Mouse (Mus musculus) frontal cortex, postnatal 10 days (tissue): ENCODE measurements around the gene Chrm1.
"Not testable (repeated sequence)": the region's sequence is repeated elsewhere in the genome, so short reads cannot be mapped to it uniquely, and the experiment has no call there.

Experiments used
- DNase-seq, 2 experiments: peaks; one replicate each; pipeline ENCODE4 v3.0.0; 2022; ENCODE audit warnings: low spot score in 2 of 2, mixed read lengths in 1 of 2

Gene Chrm1

DNA sequence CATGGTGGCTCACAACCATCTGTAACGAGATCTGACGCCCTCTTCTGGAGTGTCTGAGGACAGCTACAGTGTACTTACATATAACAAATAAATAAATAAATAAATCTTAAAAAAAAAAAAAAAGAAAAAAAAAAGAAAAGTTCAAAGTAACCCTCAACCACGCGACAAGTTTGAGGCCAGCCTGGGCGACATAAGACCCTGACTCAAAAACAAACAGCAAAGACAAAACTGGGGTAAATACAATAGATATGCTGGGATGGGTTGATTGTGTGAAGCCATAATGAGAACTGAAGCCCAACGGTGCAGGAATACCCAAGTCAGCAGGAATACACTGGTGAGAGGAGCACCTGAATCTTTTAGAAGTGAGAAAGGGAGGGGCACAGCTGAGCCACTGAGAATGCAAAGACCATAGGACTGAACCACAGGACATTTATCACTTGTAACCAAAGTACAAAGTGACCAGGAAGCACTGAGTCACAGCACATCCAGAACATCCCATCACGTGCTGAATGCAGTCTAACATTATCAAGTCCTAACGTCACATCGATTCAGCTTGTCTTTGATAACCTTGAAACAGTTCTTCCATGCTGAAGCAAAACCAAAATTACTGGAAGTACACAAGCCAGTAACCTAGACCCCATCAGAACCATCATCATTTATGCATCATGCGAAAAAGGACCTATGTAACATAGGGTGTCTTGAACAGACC, 53.3 kb downstream of the Chrm1 start:
- DNase-seq = no peak

DNA sequence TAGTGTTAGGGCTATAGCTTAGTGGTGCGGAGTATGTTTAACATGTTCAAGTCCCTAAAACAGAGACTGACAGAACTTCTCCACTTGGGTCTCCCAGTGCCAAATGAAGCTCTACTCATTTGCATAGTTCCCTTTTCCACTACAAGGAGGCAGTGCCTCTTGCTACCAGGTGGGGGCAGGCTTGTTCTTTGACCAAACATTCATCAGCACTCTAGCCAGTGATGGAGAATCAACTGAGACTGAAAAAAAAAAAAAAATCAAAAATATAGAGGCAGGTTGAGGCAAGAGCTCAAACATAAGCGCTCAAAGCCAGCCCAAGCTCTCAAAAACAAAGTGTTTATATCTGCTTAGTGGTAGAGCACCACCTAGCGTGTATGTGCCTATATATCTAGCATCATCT, 54.8 kb downstream of the Chrm1 start:
- no peak for DNase-seq

- not testable (repeated sequence) for DNase-seq
These were observed 55.4 kb downstream of the Chrm1 start for GRCm38 (mm10) chr19:8719037-8719436.

- no peak for DNase-seq
These were observed 57.8 kb downstream of the Chrm1 start for GRCm38 (mm10) chr19:8721378-8721777.

- DNase-seq = no peak
These were observed 58.4 kb downstream of the Chrm1 start for GRCm38 (mm10) chr19:8722021-8722420.

DNA sequence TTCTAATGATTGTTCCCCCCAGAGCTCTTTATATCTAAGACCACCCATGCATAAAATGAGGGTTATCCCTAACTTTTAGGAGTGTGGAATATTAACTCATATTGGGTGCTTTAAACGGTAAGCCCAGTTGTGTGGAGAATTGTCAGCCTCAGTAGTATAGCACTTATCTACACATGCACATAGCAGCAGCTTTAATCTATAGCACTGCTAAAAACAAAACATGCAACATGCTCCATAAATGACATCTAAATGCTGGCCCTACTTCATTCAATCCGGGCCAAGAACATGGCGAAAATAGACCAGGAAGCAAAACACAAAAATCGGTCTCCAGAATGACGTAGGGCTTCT, 58.9 kb downstream of the Chrm1 start:
- no peak for DNase-seq

- peak; percentile 95 to 96 for DNase-seq
These were observed 59.5 kb downstream of the Chrm1 start, which contains the start of gene Slc3a2 for GRCm38 (mm10) chr19:8722907-8723573. Slc3a2 (minus strand) TSS chr19:8723369.

DNA sequence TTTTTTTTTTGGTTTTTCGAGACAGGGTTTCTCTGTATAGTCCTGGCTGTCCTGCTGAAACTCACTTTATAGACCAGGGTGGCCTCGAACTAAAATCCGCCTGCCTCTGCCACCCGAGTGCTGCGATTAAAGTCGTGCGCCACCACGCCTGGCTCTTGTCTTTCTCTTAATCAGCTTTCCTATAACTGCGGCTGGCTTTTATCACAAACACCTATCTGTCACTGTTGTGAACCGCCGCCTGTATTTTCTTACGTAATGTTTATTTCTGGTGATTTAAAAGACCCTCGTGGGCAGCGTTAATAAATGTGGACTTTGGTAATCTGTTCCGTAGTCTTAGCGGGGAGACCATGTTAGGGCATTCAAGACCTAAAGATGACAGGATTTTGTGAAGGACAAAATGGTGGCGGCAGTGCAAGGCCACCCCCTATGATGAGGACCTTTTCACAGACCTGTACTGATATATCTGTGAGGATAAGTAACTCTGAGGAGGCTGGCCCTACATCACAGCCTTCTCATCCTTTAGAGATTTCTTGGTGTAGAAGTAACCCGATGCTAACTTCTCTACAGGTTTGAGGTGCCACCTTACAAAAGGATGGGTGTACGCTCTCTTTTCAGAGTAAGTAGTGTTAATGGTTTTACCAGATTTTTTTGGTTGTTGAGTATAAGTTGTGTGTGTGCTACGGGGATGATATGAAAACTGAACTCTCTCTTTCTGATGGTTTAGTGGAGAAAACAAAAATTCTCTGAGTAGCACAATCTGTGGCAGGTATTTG, 60.2 kb downstream of the Chrm1 start:
- DNase-seq = no peak

DNA sequence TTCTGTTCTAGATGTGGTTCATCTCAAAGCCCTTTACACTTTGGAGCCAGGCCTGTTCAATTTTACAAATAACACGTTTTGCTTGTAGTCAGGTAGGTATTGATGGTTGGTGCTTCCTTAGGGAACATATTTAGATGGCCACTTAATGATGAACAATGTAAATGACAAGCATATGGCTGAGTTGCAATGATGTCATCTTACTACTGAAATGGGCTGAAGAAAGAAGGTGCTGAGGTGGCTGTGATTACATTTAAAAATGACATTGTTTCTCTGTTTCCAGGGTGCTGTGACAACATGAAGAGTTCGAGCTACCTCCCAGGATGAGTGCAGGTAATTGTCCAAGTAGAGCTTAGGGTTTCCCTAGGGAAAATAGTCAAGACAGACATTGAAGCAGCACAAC, 60.8 kb downstream of the Chrm1 start:
- no peak for DNase-seq

DNA sequence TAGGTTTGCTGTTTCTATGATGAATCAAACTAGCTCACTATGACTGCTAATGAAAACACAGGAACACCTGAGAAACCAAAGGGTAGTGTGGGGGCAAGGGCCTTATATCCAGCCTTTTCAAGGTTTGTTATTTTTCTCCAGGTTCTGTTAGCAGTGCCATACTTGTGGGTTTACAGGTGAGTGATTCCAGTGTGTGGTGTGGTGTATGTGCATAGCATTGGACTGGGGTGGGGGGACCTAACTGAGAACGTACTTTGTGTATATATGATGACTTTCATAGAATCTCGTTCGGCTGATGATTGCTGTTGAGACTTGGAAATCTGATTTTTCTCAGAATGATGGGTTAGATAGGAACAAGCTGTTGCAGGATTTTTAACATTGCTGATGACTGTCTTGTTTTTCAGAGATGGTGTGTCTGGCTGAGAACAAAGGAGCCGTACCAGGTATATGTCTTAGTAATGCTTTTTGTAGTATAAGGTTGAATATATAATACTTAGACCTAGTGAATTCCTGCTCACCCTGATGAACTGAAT, 61.6 kb downstream of the Chrm1 start:
- DNase-seq = no peak

DNA sequence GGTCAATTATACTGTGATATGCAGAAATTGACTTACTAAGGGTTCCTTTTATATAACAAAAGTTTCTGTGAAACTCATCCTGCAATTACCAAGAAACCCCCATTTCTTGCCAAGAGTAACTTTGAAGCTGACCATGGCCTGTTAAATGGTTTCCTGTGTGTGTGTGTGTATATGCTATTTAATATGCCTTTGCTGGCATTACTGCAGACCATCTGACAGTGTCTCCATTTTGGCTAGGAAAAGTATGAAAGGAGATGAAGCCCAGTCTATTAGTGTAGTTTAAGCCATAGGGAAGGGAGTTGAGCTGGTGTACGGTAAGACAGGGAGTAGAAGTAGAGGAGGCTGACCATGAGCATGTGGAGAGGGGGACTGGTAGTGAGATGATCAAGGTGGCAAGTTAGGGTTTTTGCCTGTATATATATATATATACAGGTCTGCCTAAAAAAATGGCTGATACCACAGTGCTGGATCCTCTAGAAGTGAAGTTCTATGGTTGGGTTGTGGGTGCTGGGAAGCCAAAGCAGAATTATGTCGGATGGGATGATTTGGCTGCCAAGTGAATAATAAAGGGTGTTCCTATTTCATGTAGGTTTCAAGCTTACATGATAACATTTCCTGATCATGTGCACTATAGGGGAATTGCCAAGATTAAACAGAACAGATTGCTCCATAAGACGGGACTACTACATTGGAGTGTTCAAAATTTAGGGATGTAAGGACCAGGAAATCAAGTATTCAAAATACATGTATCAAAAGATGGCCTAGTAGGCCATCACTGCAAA, 63.2 kb downstream of the Chrm1 start:
- no peak for DNase-seq

GRCm38 (mm10) chr19:8727495-8728114, 64.0 kb downstream of the Chrm1 start:
- DNase-seq = no peak

- not testable (repeated sequence) for DNase-seq
These were observed 64.9 kb downstream of the Chrm1 start for GRCm38 (mm10) chr19:8728335-8729099.
